Mouse (Mus musculus): Measurements from ENCODE around the gene Psmd5.
"Not testable (repeated sequence)": the region's sequence is repeated elsewhere in the genome, so short reads cannot be mapped to it uniquely, and the experiment has no call there.

Gene Psmd5

DNA sequence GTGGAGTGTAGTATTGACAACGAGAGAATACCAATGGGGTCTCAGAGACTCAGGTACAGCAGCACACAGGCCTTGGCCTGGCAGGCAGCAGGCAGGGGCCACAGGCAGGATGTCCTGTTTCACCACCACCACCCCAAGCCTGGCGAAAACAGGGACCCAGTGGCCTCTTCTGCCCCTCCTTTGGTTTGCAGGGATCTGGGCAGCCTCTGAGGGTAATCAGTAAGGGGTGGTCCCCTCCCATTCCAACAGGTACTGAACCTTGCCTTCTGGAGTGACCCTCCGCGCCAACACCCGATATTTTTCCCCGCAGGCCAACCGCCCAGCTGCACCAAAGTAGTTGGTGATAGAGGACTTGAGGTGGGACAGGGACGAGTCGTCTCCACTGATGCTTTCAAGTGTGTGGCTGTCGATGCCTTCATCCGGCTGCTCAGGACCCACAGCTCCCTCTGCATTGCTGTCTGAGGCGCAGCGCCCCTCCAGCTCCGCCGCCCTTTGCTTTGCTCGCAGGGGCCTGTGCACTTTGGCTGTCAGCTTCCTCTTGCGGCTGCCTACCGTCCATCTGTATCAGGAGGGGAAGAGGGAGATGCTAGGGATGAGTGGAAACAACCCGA lies 20.8 kb upstream of the Psmd5 start:
- DNase-seq = no peak

DNA sequence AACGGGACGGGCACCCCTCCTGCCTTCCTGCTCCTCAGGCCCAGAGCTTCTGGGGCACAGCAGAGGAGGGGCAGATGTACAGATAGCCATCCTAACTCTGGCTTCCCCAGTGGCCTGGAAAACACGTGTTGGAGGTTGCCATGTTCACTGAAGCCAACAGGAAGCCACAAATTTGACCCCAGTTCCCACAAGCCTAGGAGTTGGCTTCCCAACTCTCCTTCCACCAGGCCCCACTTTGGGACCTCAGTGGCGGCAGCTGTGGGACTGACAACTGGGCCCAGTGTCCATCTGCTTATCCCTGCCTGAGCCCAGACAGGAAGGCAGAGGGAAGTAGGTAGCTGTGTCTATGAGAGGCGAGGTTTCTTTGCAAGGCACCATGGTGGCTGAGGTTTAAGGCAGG lies 19.2 kb upstream of the Psmd5 start:
- no peak for DNase-seq

DNA sequence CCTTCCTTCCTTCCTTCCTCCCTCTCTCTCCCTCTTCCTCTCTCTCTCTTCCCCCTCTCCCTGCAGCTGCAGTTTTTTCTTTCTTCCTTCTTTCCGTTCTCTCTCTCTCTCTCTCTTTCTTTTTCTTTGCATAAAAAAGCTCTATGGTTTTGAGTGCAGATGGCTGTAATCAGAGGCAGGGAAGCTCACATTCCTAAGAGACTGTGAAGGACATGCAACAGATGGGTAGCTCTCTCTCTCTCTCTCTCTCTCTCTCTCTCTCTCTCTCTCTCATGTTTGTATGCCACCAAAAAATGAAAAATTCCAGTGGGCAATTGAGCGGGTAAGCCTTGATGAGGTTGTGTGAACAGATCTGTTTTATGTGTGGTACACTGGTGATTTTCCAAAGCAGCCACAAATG lies 9.4 kb upstream of the Psmd5 start:
- no peak for DNase-seq

GRCm38 (mm10) chr2:34883190-34883589 lies 8.4 kb upstream of the Psmd5 start:
- no peak for DNase-seq

DNA sequence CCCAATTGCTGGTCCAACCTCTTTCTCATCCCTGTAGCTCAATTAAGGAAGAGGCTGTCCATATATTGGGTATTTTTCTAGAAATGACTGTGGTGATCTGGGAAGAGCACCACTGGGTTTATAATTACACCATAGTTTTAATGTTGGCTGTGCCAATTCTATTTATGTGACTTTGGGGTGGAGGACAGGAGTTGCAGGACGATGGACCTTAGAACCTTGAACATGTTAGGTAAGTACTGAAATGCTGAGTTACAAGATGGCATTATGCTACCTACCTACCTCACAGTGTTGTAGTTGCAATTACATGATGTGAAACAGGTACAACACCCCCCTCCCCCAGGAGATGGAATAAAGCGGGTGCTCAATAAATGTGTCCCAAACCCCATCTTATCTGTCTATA lies 8.0 kb upstream of the Psmd5 start:
- no peak for DNase-seq

DNA sequence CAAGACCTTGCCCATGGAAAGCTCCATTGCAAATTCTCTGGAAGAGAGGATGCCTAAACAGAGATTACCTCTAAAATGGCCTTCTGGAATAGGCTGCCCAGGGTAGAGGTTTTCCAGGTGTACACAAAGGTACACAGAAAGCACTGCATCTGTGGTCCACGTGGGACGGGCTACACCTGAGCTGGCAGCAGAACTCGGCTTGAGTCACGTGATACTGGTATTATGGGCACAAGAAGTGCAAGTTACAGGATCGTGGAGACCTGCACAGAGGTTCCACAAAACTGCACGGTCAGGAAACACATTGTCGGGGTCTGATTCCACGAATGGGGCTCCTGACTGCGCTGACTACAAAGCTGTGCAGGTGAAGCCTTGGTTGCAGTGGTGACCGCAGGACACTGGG lies 5.3 kb upstream of the Psmd5 start:
- DNase-seq = no peak

DNA sequence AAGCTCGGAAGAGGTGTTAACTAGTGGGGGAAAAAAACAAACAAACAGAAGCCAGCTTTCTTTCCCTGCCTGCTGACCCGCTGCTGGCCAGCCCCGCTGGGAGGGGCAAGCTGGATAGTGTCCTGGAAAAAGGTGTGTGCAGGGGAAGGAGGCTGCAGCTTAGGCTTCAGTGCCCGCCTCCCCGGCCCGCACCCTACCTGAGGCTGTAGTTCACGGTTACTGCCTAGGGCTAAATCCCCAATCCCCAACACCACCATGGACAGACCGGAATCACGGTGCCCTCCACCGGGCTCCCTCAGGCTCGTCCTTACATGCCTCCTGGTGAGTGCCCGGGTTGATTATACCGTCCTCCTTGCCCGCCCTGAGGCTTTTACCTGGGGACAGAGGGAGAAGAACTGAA lies 497 bp downstream of the Psmd5 start, which contains the start of gene Cutal:
Gene Cutal (plus strand): TSS at position 126 of the 400 bp plus-strand sequence.
- peak; percentile 18 for DNase-seq

DNA sequence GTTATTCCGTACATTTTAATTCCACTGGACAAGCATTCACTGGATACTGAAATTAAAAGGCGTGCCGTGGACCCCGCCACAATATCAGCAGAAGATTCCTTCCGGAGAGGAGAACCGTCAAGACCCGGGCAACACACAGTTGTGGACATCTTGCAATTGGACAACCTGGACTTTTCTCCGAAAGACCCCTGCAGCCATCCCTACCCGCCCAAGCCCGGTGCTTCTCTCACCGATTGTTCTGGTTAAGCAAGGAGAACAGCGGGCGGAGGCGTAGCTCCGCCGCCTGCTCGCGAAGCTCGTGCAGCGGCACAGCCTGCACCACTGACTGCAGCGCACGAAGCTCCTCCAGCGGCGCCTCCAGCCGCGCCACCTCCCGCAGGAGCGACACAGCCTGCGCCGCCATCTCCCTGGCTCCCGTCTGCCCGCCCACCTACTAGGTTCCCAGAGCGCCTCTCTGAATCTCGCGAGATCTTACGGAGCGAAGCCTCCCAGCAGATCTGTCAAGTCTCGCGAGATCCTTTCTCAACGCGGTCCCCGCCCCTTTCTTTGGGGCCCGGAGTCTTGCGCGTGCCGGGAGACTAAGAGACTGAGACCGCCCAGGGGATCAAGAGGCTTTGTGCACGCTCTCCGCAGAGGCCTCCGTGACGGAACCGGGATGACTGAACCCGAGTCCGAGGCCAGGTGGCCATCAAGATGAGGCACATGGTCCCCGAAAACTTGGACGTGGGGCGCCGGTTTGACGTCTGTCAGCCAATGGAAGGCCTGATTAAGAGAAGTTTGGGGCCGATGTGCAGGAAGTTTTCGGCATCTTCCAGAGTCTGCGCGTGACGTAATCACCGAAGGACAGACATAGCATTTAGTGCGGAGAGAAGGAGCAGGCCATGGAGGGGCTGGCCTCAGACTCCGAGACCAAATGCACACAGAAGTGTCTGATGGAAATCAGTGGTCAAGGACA lies 4.0 kb downstream of the Psmd5 start:
- DNase-seq = peak; percentile 100

GRCm38 (mm10) chr2:34869680-34870079 lies 5.1 kb downstream of the Psmd5 start:
- DNase-seq = peak; percentile 19

- no peak for DNase-seq
These were observed 17.0 kb downstream of the Psmd5 start for GRCm38 (mm10) chr2:34857728-34858127.

DNA sequence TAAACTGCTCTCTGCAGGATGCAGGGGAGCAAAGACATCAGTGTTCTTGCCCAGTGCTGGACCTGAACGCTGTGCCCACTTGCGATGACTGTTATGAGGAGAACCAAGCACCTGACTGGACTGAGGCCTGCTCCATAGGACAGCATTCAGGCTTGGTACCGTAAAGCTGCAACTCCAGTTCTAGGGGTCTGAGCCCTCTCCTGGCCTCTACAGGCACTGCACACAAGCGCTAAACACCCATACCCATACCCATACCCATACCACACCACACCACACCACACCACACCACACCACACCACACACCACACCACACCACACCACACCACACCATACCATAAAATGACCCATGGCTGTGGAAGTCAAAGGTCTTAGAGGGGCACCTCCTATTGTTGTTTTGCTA lies 19.5 kb downstream of the Psmd5 start:
- no peak for DNase-seq

GRCm38 (mm10) chr2:34847702-34848101 lies 27.1 kb downstream of the Psmd5 start:
- no peak for DNase-seq

DNA sequence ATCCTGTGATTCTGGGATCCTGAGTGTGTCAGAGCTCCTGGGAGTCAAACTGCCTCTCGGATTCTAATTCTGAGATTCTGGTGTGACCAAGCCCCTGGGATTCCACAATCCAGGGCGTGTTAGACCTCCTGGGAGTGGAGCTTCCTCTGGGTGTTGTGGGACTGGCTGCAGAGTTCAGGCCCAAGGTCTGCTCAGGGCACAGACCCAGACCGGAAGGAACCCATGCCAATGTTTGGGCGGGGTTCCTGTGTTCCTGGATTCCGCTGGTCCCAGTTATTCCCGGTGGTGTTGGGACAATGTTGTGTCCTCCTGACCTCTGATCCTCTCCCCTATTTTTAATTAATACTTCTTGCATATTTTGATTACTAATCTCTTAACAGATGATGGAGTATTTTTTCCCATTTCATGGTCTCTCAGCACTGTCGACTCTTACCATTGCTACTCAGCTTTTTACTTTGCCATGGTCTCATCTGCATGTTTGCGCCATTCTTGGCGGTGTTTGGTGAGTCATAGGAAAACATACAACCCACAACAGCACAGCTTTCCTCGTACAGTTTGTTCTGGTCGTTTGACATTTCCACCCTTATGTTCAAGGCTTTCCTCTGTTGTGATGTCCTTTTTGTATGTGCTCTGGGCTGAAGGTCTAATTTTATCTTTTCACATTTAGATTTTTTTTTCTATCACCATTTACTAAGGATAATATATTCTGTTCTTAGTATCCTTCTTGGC lies 31.4 kb downstream of the Psmd5 start:
- no peak for DNase-seq

GRCm38 (mm10) chr2:34841706-34842105 lies 33.1 kb downstream of the Psmd5 start:
- no peak for DNase-seq

- not testable (repeated sequence) for DNase-seq
These were observed 34.6 kb downstream of the Psmd5 start for GRCm38 (mm10) chr2:34840143-34840542.

DNA sequence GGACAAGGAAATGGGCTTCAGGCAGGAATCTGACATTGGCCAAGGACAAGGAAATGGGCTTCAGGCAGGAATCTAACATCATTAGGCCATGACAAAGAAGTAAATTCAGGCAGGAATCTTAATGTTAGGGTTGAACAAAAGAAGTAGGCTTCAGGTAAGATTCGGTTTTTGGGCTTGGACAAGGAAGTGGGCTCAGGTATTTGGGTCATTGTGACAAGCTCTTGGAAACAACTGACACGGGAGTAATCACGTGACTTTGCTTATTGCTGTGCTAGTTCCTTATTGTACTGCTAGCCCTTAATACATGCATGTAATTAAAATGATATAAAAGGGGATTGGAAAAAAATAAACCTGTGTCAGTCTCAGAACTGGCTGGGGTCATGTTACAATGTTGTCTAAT lies 39.1 kb downstream of the Psmd5 start:
- no peak for DNase-seq

DNA sequence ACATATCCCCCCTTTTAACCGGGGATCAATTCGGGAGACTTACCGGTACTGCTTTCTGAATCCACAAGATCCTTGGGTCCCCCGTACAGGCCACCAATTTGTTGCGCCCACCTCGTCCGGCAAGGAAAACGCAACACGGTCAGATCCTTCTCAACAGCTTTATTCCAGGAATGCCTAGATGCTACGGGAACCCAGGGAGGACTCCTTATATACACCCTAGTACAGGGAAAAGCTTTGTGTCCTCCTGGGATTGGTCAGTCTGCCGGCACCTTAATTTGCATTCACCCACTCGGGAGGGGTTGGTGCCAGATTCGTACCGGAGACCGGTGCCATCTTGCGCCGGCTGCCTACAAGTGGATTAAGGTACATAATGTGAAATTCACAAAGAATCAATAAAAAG lies 41.1 kb downstream of the Psmd5 start:
- no peak for DNase-seq

DNA sequence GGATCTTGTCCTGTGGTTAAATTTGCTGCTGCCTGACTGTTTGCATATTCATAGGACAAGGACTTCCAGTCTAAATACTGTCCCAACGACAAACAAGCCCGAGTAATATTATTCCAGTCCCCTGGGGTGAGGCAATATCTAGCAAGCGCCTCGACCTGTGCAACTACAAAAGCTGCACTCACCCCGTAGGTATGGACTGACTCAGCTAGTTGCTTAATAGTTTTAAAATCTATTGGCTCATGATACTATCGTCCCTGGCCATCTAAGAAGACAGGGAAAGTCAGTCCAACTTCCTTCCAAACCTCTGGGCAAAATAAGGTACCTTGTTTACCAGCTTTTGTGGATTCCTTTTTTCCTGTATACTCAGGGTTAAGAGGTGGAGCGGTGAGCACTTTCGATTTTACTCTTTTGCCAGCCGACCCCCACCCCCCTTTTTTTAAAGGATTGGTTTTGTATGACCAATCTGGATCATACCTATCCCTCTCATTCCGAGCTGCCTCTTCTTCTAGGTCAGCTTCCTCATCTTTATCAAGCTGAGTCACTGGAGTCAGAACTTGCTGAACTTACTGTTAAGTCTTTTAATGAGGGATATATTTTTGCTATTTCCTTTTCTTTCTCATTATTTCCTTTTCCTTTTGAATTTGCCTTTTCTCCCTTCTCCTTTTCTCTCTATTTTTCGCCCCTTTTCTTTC lies 41.9 kb downstream of the Psmd5 start, which contains the start of gene Gm34653:
Gene Gm34653 (plus strand): TSS at position 242 of the 692 bp plus-strand sequence.
- DNase-seq = not testable (repeated sequence)

DNA sequence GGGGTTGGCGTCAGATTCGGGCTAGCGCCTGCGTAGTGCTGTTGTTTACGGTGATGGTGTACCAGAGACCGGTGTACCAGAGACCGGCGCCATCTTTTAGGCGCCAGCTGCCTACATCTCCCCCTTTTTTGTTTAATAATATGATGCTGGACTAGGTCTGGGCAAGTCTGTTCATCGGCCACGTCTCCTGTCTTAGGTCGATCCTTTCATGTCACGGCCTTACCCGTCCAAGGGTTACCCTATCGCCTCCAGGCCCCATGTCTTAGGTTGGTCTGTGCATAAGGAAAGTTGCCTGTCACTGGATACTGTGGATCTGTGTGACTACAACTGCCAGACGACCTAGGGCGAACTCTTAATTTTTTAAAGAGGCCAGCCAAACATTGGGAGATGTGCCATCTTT lies 44.7 kb downstream of the Psmd5 start:
- DNase-seq = not testable (repeated sequence)

- no peak for DNase-seq
These were observed 46.7 kb downstream of the Psmd5 start for GRCm38 (mm10) chr2:34828026-34828425.

DNA sequence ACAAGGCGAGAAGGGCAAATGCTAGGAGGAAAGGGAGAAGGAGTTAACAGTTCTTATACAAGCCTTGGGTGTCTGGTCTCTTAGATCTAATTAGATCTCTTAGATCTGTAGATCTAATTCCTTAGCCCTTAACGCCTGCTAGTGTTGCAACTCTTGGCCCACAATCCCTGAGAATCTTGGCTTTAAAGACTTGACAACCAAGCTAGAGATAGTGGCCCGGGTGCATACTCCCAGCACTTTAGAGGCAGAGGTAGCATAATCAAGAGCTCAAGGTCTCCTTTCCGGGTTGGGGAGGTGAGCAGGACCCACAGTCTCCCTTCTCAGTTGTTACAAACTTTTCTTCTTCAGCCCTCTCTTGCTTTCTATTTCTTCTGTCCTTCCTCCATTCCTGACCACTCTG lies 47.2 kb downstream of the Psmd5 start:
- no peak for DNase-seq

- peak; percentile 26 for DNase-seq
These were observed 48.1 kb downstream of the Psmd5 start for GRCm38 (mm10) chr2:34826460-34827231.
